Mouse (Mus musculus) layer of hippocampus, adult 11-12 months (tissue): ENCODE results near the gene Tbx4.

Source experiments
- DNase-seq: peaks from one replicate; pipeline ENCODE4 v3.0.0; 2022; ENCODE audit warnings: low spot score

Tbx4 gene

GRCm38 (mm10) chr11:85857997-85858698 lies 28.1 kb upstream of the Tbx4 start:
- no peak for DNase-seq

DNA sequence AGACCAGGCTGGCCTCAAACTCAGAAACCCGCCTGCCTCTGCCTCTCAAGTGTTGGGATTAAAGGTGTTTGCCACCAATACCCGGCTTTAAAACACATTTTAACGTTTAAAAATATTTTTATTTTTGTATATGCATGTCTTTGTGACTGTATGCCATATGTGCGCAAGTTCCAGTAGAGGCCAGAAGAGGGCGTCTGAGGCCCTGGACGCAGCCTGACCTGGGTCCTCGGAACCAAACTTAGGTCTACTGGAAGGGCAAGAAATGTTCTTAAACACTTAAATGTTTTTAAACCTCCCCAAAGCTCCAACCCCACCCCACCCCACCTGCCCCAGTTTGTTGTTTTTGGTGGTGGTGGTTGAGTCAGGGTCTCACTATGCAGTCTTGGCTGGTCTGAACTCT lies 21.9 kb upstream of the Tbx4 start:
- no peak for DNase-seq

DNA sequence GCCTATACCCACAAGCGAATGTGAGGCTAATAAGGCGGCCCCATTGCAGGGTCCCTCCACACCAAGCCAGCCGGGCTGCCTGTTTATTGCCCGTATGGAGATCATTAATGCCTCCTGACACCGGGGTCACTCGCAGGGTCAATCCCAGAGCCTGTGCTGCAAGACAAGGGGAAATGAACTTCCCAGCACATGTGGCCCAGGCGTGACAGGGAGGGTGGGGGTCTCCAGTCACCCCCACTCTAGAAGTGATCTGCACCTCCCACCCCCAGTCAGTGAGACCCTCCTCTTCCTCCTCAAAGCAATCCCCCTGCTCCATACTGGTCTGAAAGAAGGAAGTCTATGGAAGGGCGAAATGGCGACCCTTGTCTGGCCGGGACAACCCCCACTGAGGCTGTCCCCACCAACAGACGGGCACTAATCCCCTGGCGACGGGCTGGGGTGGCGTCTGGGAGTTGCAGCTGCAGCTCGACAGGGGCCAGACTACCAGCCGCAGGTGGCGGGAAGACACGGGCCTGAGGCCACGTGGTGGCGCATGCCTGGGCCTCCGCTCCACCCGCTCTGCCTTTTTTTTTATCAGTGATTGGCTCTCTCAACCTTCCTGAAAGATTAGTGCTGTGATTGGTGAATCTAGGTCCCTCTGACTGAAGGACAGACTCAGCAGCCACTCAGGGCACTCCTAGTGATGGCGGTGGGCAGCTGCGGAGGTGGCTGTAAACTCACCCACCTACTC lies 10.0 kb upstream of the Tbx4 start:
- DNase-seq: no peak

DNA sequence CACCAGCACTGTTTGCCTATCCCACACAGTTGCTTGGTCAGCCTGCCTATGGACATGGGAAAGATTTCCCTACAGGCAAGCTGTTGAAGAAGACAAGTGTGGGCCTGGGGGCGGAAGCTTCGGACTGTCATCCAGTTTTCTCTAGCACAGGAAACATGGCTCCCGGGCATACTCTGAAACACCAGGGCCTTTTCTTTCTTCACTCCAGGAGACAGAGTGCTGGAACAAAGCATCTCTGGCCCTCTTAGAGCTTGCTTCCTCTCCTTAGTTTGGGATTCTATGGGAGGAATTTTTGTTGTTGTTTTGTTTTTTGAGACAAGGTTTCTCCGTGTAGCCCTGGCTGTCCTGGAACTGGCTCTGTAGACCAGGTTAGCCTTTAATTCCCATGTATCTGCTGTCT lies 1.7 kb upstream of the Tbx4 start:
- DNase-seq: no peak

DNA sequence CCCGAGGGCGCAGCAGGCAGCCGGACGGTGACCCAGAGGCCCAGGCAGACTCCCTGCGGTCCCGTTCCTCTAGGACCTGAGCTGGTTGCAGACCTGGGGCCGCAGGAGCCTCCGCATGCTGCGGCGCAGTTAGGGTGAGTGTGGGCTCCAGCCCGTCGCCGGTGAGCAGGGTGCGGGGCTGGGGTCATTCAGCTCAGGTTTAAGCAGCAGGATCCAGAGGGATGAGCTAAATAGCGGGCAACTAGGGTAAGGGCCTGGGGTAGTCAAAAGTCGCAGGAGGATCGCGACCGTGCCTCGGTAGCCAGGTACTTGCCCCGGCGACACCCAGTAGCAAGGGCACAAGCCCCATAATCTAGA lies 185 bp downstream of the Tbx4 start:
- no peak for DNase-seq

- no peak for DNase-seq
These were observed 1.1 kb downstream of the Tbx4 start for GRCm38 (mm10) chr11:85887273-85887672.

DNA sequence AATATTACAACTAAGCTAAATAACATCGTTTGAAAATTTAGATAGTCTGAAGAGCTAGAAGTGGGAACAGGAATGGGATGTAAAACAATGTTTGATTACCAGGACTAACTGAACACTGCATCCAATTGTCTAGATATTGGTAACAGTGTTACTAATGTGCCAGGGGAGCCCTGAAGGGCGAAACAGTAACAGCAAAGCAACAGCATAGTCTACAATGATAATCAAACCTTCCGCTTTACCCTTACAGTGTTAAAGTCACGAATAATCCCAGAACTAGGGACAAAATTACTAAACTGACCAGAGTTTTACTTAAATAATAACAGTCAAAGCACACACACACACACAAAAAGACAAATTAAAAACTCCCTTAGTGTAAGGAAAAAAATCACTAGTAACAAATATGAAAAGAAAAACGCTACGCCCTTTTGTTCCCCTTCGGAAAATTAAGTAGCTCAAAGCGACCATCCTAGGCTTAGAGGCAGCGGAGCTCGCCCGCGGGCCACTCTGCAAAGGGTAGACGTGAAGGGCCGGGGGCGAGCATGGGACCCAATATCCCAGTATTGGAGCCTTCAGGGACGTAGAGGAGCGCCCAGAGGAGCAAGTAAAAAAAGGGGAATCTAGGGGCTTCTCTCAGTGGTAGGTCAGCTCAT lies 1.7 kb downstream of the Tbx4 start:
- DNase-seq: no peak

DNA sequence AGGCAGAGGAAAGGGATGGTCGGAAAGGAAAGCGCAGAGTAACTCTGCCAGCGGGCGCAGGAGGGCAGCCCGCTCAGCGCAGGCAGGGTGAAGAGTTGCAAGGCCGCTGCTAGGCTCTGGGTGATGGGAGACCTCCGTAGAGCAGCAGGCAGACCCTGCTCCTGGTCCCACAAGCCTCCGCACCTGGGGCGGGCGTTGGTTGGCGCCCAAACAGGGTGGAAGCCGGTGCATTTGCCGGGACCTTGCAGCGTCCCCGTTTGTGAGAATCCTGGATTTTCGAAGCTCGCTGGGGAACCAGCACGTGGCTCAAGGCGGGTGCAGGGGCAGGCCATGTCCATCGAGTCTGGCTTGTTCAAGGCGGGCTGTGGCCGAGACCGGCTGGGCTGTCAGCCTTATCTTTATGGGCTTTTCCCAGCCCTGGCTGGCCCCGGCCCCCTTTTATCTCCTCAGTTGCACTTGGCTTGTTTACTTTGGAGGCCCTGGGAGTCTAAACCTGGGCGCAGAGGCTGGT lies 2.3 kb downstream of the Tbx4 start:
- DNase-seq: no peak

DNA sequence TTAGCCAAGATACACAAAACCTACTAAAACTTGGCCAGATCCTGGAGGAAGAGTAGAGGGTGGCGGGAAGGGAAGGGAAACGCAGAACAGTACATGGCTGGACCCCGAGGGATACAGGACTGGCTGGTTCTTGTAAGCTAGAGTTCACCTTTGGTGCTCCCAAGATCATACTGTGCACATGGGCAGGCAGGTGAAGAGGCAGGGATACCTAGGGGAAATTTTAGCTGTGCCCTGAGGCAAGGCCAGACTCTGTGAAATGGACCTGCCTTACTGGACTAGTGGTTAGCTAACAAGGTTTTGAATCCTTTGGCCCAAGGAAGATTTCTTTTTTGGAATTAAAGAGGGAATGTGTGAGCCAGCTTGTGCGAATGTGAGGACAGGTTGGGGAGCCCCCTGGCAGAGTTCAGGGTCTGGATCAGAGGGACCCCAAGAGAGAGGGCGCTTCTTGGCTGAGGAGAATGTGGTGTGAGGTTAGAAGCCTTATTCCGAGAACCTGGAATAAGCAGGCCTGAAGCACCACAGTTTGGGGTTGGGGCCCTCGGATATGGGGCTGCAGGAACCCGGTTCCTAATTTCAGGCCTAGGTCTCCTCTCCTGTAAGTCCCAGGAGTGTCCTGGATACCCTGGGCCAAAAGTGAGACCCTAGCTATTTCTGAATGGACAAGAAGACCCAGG lies 3.0 kb downstream of the Tbx4 start:
- DNase-seq: no peak

- no peak for DNase-seq
These were observed 3.7 kb downstream of the Tbx4 start for GRCm38 (mm10) chr11:85889730-85890562.

- no peak for DNase-seq
These were observed 4.3 kb downstream of the Tbx4 start for GRCm38 (mm10) chr11:85890563-85890845.

- no peak for DNase-seq
These were observed 4.9 kb downstream of the Tbx4 start for GRCm38 (mm10) chr11:85891010-85891691.

GRCm38 (mm10) chr11:85891692-85892040 lies 5.4 kb downstream of the Tbx4 start:
- no peak for DNase-seq

GRCm38 (mm10) chr11:85892771-85893170 lies 6.5 kb downstream of the Tbx4 start:
- DNase-seq: no peak

DNA sequence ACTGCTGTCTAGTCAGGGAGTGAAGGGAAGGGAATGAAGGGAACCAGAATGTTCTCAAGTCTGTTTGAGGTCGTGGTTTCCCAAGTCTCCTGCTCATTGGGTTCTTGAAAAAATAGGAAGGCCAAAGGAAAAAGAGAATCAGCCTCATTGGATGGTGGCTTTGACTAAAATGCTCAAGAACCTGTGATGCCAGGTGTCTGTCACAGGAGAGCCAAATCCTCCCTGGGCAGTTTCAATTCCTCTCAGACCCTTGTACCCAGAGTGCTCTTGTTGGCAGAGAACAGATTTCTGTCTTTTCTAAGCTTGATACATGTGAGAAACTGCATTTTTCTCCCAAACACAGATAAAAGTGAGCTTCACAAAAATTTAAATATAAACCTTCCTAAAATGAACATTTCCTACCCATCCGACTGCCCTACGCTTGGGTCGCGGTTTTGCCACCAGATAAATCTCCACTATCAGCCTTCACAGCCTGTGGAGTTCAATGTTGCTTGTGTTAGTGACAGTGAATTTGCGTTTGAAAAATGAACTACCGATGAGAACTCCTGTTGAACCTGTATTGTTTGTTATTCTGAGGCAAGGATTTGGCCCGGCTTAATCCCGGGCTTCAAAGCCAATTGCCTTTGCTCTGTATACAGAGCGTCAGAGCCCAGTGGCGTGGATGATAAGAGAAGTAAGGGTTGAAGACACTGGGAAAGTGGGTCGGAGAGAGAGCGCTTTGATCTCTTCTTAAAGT lies 7.3 kb downstream of the Tbx4 start:
- no peak for DNase-seq

DNA sequence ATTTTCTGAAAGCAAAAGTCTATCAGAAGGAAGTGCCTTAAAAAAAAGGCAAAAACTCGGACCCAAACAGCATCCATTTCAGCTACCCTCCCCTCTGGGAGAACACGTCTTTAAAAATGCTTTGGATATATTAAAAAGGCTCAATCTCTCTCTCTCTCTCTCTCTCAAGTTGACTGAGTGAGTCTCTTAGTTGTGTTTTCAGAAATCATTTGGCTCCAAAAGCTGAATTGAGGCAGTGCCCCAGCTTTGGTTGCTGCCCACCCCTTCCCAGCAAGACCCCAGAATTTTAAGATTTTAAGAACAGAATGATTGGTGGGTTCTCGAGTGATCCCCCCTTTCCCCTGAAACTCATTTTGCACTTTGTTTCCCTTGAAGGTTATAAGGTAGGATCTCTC lies 7.9 kb downstream of the Tbx4 start:
- DNase-seq: no peak

- DNase-seq: no peak
These were observed 8.7 kb downstream of the Tbx4 start for GRCm38 (mm10) chr11:85894731-85895545.

DNA sequence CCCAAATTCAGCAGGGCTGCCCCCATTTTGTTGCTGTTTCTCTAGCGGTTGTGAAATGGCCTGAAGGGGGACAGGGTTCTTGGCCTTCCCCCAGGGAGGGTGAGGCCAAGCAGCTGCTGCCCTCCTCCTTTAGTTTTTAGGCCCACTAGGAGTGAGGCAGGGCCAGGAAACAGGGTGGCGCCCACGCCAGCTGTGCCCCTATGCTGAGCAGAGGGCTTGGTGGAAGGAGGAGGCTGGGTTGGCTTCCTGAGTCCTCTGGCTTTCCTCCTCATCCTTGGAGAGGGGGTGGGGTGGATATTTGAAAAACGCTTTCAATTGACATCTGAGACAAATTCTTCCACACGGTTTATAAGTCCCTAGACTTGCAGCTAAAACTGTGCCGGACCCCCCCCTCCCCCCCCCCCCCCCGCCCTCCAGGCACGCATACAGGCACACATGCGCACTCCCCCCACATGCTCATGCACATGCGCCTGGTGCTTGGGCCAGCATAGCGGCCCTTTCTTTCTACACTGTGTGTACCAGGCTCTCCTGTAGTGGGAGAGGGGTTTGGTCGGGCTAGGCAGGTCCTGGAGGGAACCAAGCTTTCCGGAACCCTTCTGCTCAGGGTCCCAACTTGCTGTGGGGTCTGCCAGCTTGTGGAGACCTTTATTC lies 10.2 kb downstream of the Tbx4 start:
- DNase-seq: no peak

DNA sequence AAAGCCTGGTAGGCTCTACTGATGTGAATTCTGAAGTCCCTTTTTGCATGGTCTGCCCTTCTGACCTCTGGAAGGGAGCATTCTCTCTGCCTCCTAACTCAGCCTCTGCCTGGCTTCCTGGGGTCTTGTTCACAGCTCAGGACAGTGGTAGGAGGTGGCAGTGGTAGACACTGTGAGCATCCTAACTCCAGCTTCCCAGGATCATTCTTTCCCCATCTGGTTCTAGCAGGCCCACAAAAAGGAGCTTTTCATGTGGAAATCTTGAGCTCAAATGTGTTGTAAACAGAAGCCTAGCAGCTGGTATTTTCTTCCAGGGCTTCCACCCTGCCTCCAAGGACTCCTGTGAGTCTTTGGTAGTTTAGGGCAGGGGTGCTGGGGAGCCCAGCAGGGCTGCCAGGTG lies 14.1 kb downstream of the Tbx4 start:
- DNase-seq: no peak
